Mouse (Mus musculus) lung, embryonic 15.5 days (tissue): ENCODE measurements around the gene Top1. TPM values are rescaled to one million over a fixed set of nuclear protein-coding genes. Genes with fewer than 3 reads are reported as not detected.
"Not testable (repeated sequence)": the region's sequence is repeated elsewhere in the genome, so short reads cannot be mapped to it uniquely, and the experiment has no call there.

Experiments
- ATAC-seq: fragments of 200-750 bp; cut with Nextera tagmentation; 2 replicates; pipeline ENCODE4 v1.8.0; 2017; ENCODE audit warnings: moderate number of reproducible peaks, borderline replicate concordance; ENCODE audit not compliant: low FRiP score, low TSS enrichment; ENCODE audit errors: extremely low read depth
- H3K27ac ChIP-seq: fragments of 300-500 bp; sonication (generic); 2 replicates; pipeline ENCODE4 v1.5.1; 2015; ENCODE audit warnings: moderate library complexity, mild to moderate bottlenecking, inconsistent platforms
- H3K27me3 ChIP-seq: fragments of 300-500 bp; sonication (generic); 2 replicates; pipeline ENCODE4 v1.6.1; 2015; ENCODE audit warnings: inconsistent platforms
- H3K36me3 ChIP-seq: fragments of 300-500 bp; sonication (generic); 2 replicates; pipeline ENCODE4 v1.6.1; 2015; ENCODE audit warnings: inconsistent platforms
- H3K4me1 ChIP-seq: fragments of 300-500 bp; sonication (generic); 2 replicates; pipeline ENCODE4 v1.6.1; 2015; ENCODE audit warnings: inconsistent platforms
- H3K4me2 ChIP-seq: fragments of 300-500 bp; sonication (generic); 2 replicates; pipeline ENCODE4 v1.6.1; 2015; ENCODE audit warnings: inconsistent platforms, mild to moderate bottlenecking, moderate library complexity
- H3K4me3 ChIP-seq: fragments of 300-500 bp; sonication (generic); 2 replicates; pipeline ENCODE4 v1.5.1; 2015; ENCODE audit warnings: mild to moderate bottlenecking, inconsistent platforms
- H3K9ac ChIP-seq: fragments of 300-500 bp; sonication (generic); 2 replicates; pipeline ENCODE4 v1.6.1; 2015; ENCODE audit warnings: inconsistent platforms
- H3K9me3 ChIP-seq: fragments of 300-500 bp; sonication (generic); 2 replicates; pipeline ENCODE4 v1.6.1; 2016; ENCODE audit warnings: inconsistent platforms
- WGBS: fragments of 180-500 bp; shearing (Covaris S2); methylation state at CpG from one replicate; pipeline ENCODE4 v1.1.7; 2015; 5-methylcytosine and 5-hydroxymethylcytosine counted together
- polyA plus RNA-seq: library from polyadenylated mRNA; unstranded; fragments of >200 nt; fragmentation: Nextera tagmentation; extraction: Ambion mirVana; gene quantifications from 2 replicates; pipeline ENCODE4 v1.2.1, GENCODE M21; 2015

The Top1 gene
- polyA plus RNA-seq, 1 experiment from 2014 or later, result 69.9 TPM

GRCm38 (mm10) chr2:160658811-160659210 is 13.1 kb downstream of the Top1 start:
- Histone ChIP-seq H3K4me3 (no peak overlapping the region), H3K36me3 (peaks cover 15% of the 10 kb centered on the region; the same call in 1 of the 2 replicates), H3K27ac (no peak overlapping the region), H3K27me3 (no peaks in the 10 kb centered on the region), H3K4me1 (no peaks in the 10 kb centered on the region), H3K4me2 (no peak overlapping the region), H3K9me3 (no peaks in the 10 kb centered on the region), H3K9ac (no peak overlapping the region)
- ATAC-seq, result no peak

DNA sequence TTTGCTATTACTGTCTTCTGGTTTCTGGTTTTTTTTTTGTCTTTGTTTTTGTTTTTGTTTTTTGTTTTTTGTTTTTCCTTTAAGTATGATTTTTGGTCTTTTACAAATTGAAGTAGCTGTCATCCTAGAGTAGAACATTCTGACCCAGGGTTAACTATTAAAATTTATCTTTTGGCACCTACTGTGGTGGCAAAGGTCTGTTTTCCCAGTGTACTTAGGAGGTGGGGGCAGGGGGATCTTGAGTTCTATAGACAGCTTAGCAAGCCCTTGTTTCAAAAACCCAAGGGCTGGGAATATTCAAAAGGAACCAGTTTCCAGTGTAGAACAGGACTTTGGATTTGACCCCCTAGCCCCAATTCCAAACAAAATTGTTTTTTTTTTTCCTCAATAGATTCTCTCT is 18.7 kb downstream of the Top1 start:
- Histone ChIP-seq H3K9ac (no peak overlapping the region), H3K9me3 (no peaks in the 10 kb centered on the region), H3K27ac (no peak overlapping the region), H3K4me1 (no peaks in the 10 kb centered on the region), H3K36me3 (0 out of 2 replicates have a peak, but pooled peaks cover 5% of the 10 kb centered on the region), H3K27me3 (no peaks in the 10 kb centered on the region), H3K4me3 (no peak overlapping the region), H3K4me2 (no peak overlapping the region)
- no peak for ATAC-seq

DNA sequence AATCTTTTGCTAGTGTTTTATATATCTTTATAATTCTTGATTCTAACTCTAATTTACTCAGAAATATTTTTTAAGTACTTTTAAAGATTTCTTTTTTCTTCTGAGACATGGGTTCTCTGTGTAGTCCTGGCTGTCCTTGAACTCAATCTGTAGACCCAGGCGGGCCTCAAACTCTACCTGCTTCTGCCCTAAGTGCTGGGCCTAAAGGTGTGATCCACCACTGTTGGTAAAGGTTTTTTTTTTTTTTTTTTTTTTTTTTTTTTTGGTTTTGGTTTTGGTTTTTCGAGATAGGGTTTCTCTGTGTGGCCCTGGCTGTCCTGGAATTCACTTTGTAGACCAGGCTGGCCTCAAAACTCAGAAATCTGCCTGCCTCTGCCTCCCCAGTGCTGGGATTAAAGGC is 19.3 kb downstream of the Top1 start:
- not testable (repeated sequence) for H3K4me1 ChIP-seq, H3K27me3 ChIP-seq, H3K9me3 ChIP-seq, H3K36me3 ChIP-seq, H3K27ac ChIP-seq, H3K9ac ChIP-seq, H3K4me3 ChIP-seq, H3K4me2 ChIP-seq, ATAC-seq
- 98% methylated on average over 2 of the region's 2 CpGs for WGBS

- Histone ChIP-seq H3K4me1 (no peaks in the 10 kb centered on the region), H3K9ac (no peak overlapping the region), H3K4me3 (no peak overlapping the region), H3K27me3 (no peaks in the 10 kb centered on the region), H3K36me3 (peaks cover 21% of the 10 kb centered on the region), H3K9me3 (no peaks in the 10 kb centered on the region), H3K27ac (no peak overlapping the region), H3K4me2 (no peak overlapping the region)
- 84% methylated on average over 4 of the region's 4 CpGs for WGBS
- ATAC-seq, result no peak
These were observed 21.6 kb downstream of the Top1 start for GRCm38 (mm10) chr2:160667259-160667658.

- Histone ChIP-seq H3K9ac (no peak overlapping the region), H3K4me1 (0 out of 2 replicates have a peak, but pooled peaks cover 4% of the 10 kb centered on the region), H3K27me3 (no peaks in the 10 kb centered on the region), H3K4me2 (no peak overlapping the region), H3K9me3 (no peaks in the 10 kb centered on the region), H3K27ac (peak overlapping the region; percentile 27), H3K36me3 (peaks cover 60% of the 10 kb centered on the region), H3K4me3 (no peak overlapping the region)
- peak; percentile 75 for ATAC-seq
- 40% methylated on average over 5 of the region's 5 CpGs for WGBS
These were observed 54.6 kb downstream of the Top1 start for GRCm38 (mm10) chr2:160700271-160700670.

- Histone ChIP-seq H3K36me3 (peaks cover 65% of the 10 kb centered on the region), H3K9ac (no peak overlapping the region), H3K4me3 (no peak overlapping the region), H3K9me3 (no peaks in the 10 kb centered on the region), H3K27ac (no peak overlapping the region), H3K27me3 (no peaks in the 10 kb centered on the region), H3K4me1 (0 out of 2 replicates have a peak, but pooled peaks cover 4% of the 10 kb centered on the region), H3K4me2 (no peak overlapping the region)
- WGBS, result 62% methylated on average over 3 of the region's 3 CpGs
- no peak for ATAC-seq
These were observed 55.9 kb downstream of the Top1 start for GRCm38 (mm10) chr2:160701603-160702002.

DNA sequence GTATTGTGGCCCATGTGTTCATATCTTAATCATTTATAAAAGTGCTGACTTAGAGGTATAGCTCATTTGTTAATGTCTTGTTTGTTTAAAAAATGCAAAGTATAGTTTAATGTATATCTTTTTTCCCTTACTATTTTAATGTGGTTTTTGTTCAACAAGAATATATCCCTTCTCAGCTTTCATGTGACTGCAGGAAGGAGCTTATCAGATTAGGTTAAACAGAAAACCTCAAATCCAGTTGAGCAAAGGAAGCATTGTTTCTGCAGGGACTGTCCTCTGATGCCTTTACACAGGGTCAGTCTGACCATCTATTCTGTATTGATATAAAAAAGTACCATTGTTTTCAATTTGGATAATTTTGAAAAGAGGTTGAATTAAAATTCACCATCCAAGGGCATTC is 57.1 kb downstream of the Top1 start:
- Histone ChIP-seq H3K9ac (no peak overlapping the region), H3K27me3 (no peaks in the 10 kb centered on the region), H3K9me3 (no peaks in the 10 kb centered on the region), H3K4me2 (no peak overlapping the region), H3K36me3 (peaks cover 68% of the 10 kb centered on the region), H3K4me3 (no peak overlapping the region), H3K4me1 (0 out of 2 replicates have a peak, but pooled peaks cover 4% of the 10 kb centered on the region), H3K27ac (no peak overlapping the region)
- no peak for ATAC-seq

DNA sequence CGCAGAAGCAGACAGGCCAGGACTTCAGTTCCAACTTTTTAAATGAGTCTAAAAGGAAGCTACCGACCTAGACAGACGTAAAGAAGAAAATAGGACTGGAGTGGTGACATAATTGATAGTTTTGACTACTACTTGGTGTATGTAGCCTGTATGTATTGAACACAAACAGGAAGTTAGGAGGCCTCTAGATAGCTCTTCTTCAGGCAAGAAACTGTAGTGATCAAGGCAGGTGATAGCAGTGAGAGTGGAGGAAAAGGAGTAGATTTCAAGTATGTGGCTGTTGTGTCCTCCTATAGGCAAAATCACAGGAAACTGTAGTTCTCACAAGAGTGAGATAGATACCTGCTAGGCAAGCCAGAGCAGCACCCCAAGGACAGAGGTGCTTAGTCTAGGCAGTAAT is 62.0 kb downstream of the Top1 start:
- WGBS, result 88% methylated on average over 3 of the region's 3 CpGs
- no peak for ATAC-seq

DNA sequence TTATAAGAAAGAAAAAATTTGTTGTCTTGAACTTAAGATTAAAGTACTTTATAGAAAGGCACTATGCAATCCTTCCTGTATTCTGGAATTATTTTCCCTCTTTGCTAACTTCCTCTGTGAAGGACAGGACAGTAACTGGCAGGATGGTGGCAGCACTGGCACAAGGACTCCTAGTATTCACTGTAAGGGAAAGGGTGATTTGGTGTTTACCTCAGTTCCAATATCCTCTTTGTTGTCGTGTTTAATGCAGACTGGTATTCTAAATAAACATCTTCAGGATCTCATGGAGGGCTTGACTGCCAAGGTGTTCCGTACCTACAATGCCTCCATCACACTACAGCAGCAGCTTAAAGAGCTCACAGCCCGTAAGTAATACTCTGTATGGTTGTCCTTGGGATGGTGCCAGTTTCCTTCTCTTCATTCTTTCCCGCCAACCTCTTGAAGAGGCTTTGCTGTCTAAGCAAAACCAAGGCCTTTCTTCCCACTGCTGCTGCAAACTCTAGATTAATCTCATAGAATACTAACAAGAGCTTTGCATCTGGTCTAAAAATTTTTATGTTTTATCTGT is 69.9 kb downstream of the Top1 start:
- WGBS, result 59% methylated on average over 4 of the region's 4 CpGs
- H3K36me3 ChIP-seq, result peaks cover 86% of the 10 kb centered on the region
- no peak for ATAC-seq
- H3K27ac ChIP-seq, result no peak overlapping the region
- no peak overlapping the region for H3K9ac ChIP-seq
- no peaks in the 10 kb centered on the region for H3K27me3 ChIP-seq
- no peak overlapping the region for H3K4me2 ChIP-seq
- peaks cover 14% of the 10 kb centered on the region; the same call in 1 of the 2 replicates for H3K4me1 ChIP-seq
- no peak overlapping the region for H3K4me3 ChIP-seq
- H3K9me3 ChIP-seq, result no peaks in the 10 kb centered on the region

More for the DNA sequence above, 62.0 kb downstream of the Top1 start:
- H3K36me3 ChIP-seq, result peaks cover 67% of the 10 kb centered on the region
- no peaks in the 10 kb centered on the region for H3K9me3 ChIP-seq
- H3K4me3 ChIP-seq, result no peak overlapping the region
- no peak overlapping the region for H3K4me2 ChIP-seq
- H3K27me3 ChIP-seq, result no peaks in the 10 kb centered on the region
- no peak overlapping the region for H3K9ac ChIP-seq
- no peaks in the 10 kb centered on the region for H3K4me1 ChIP-seq
- H3K27ac ChIP-seq, result no peak overlapping the region

GRCm38 (mm10) chr2:160717269-160717668 is 71.6 kb downstream of the Top1 start:
- H3K27ac ChIP-seq, result no peak overlapping the region
- H3K4me3 ChIP-seq, result no peak overlapping the region
- H3K9ac ChIP-seq, result no peak overlapping the region
- H3K4me1 ChIP-seq, result peaks cover 14% of the 10 kb centered on the region; the same call in 1 of the 2 replicates
- H3K27me3 ChIP-seq, result no peaks in the 10 kb centered on the region
- no peak overlapping the region for H3K4me2 ChIP-seq
- H3K36me3 ChIP-seq, result peaks cover 86% of the 10 kb centered on the region
- no peak for ATAC-seq
- H3K9me3 ChIP-seq, result no peaks in the 10 kb centered on the region
- 72% methylated on average over 5 of the region's 5 CpGs for WGBS

DNA sequence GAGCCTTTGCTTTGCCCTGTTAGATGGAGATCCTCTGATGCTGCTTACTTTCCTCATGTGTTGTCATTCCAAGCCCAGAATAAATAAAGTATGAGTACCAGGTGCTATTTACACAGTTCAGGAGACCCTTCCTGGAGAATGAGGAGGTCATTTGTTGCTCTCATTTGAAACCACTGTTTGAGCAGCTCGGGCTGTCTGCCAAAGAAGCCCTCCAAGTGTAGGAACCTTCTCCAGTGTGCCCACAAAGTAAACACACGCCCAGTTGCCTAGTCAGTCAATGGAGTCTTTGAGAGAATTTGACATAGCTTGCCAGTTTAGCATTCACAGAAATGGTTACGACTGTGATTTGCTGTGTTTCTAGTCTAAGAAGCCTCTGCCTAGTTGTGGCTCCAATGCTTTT is 73.1 kb downstream of the Top1 start:
- Histone ChIP-seq H3K9me3 (no peaks in the 10 kb centered on the region), H3K27me3 (no peaks in the 10 kb centered on the region), H3K9ac (no peak overlapping the region), H3K36me3 (peaks cover 85% of the 10 kb centered on the region), H3K27ac (peak overlapping the region; percentile 71), H3K4me1 (peaks cover 14% of the 10 kb centered on the region; the same call in 1 of the 2 replicates), H3K4me2 (0 out of 2 replicates have a peak overlapping the region, but pooled peaks have one; percentile 19), H3K4me3 (no peak overlapping the region)
- ATAC-seq, result peak; percentile 83
- 69% methylated on average over 3 of the region's 3 CpGs for WGBS

DNA sequence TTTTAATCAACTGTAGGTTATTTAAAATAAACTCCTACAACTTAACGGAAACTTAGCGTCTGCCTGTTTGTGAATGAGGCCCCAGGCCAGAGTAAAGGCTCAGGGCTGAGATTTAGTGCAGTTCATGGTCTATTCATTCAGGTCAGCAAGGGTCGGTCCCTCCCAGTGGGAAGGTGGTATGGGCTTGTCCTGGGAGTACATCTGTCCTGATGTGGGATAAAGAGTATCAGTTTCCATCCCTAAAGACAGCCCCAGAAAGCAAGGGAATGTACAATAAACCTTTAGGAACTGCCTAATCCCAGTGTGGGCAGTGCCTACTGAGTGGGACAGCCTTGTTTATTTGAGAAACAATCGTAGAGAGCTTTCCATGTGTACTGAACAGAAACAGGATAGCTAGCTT is 77.0 kb downstream of the Top1 start:
- no peak overlapping the region for H3K4me2 ChIP-seq
- no peak overlapping the region for H3K4me3 ChIP-seq
- H3K4me1 ChIP-seq, result peaks cover 10% of the 10 kb centered on the region; the same call in 1 of the 2 replicates
- H3K9ac ChIP-seq, result no peak overlapping the region
- 83% methylated on average over 4 of the region's 4 CpGs for WGBS
- H3K9me3 ChIP-seq, result no peaks in the 10 kb centered on the region
- H3K36me3 ChIP-seq, result peaks cover 62% of the 10 kb centered on the region
- no peaks in the 10 kb centered on the region for H3K27me3 ChIP-seq
- no peak for ATAC-seq
- no peak overlapping the region for H3K27ac ChIP-seq
